Mouse (Mus musculus): Measurements from ENCODE around the gene Creld2.

Creld2 gene

DNA sequence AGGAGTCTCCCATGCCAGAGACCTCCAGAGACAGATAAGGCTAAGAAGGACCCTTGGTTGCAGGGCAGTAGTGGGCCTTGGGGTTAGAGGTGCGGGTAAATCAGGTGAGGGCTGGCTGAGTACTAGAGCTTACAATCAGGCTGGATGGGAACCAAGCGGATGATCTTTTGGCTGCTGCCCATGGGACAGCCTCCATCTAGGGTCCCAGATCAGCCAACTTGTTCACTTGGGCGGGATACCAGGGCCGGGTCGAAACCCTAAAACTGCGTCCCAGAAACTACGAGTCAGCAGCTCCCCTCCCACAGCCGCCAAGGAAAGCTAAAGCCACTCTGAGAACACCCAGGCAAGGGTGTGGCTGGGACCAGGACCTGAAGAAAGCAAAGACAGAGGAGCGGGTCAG lies 33.7 kb downstream of the Creld2 start:
- peak overlapping the region; percentile 13; the same call in 1 of the 2 replicates for H3K4me3 ChIP-seq (replicated peaks; ENCODE audit: low read length)
- TF ChIP-seq CTCF (conservative IDR thresholded peaks at IDR 0.05; ENCODE audit: low read length), result no peak
- TF ChIP-seq NANOG (IDR thresholded peaks at IDR 0.05; ENCODE audit: borderline replicate concordance, low read length), result no peak
- no peak for TF ChIP-seq POU5F1 (IDR thresholded peaks at IDR 0.05; ENCODE audit: borderline replicate concordance, low read length)

DNA sequence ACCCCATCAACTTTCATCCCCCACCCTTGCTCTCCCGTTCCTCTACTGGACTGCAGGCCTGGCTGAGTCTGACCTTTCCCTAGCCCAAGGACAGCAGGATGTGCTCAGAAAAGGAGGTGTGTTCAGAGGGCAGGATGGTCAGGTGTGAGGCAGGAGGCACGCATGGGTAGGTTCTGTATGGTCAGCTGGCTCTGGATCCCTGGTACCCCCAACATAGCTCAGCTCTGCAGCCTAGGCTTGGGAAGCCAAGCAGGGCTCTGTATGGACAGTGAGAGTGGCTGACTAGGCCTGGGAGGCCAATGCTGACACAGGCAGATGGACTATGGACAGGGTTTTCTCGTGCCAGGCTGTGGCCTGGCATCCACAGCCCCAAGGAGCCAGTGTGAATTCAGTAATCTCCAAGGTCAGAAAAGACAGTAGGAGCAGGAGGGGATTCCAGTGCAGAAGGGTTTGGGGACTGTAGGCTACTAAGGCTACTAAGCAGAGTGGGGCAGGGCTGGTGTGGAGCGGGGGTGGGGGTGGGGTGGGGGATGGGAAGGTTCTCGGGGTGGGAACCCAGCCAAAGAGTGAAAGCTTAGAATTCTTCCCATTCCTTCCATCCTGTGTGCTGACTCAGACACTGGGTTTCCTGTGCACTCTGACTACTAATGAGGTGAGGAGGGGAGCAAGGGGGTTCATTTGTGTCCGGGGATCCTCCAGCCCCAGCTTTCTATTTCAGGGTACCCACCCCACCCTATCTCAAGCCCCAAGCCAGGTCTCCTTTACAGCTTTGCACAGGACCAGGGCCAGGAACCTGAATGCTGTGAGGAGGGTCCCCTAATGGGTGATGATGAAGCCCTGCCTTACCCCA lies 34.9 kb downstream of the Creld2 start:
- no peaks in the 10 kb centered on the region for H3K27me3 ChIP-seq (ENCODE audit: insufficient read depth, low read length)
- H3K4me3 ChIP-seq (replicated peaks; ENCODE audit: low read length), result peak overlapping the region; percentile 60
- TF ChIP-seq CTCF (conservative IDR thresholded peaks at IDR 0.05; ENCODE audit: low read length) (no peak), POU5F1 (IDR thresholded peaks at IDR 0.05; ENCODE audit: borderline replicate concordance, low read length) (no peak), NANOG (IDR thresholded peaks at IDR 0.05; ENCODE audit: borderline replicate concordance, low read length) (no peak)
- no peaks in the 10 kb centered on the region for H3K36me3 ChIP-seq (ENCODE audit: insufficient read depth, low read length)
- no peaks in the 10 kb centered on the region for H3K9me3 ChIP-seq (ENCODE audit: low read length)
- H3K4me1 ChIP-seq (replicated peaks; ENCODE audit: low read depth, low read length), result peaks cover 90% of the 10 kb centered on the region

More for the DNA sequence above, 33.7 kb downstream of the Creld2 start:
- Histone ChIP-seq H3K9me3 (ENCODE audit: low read length) (no peaks in the 10 kb centered on the region), H3K4me1 (replicated peaks; ENCODE audit: low read depth, low read length) (peaks cover 79% of the 10 kb centered on the region), H3K36me3 (ENCODE audit: insufficient read depth, low read length) (no peaks in the 10 kb centered on the region), H3K27me3 (ENCODE audit: insufficient read depth, low read length) (no peaks in the 10 kb centered on the region)

DNA sequence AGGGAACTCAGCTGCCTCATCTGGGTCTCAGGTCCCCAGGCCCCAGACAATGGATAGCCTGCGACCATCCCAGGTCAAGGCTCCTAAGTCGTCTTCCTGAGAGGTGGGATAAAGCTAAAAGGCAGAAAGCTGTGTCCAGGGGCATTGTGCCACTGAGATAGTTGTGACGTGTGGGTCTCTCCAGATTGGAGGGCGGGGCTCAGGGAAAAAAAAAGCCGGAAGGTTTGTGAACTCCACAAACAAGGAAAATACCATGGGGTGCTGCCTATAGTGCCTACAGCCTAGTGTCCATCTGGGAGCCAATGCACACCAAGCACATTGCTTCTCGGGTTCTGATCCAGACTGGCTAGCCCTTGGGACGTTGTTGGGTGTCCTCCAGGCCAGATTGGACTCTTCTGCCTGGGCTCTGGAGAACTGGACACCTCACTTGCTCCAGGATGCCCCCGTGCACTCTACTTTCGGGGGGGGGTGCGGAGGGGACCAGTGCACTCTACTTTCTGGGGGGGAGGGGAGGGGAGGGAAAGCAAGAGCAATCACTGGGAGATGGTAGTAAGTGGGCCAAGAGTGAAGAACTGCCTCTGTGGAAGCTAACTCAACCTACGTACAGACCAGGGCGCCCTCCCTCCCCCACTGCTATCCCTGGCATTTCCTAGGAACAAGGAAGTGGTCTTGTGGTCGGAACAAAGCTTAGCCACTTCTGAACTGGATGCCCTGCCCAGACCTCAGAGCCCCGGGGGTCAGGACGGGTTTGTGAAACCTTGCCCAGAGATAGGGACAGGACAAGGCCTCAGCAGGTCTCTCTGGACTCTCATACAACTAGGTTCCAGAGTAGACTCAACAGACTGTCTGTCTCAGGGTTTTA lies 35.8 kb downstream of the Creld2 start:
- Histone ChIP-seq H3K27me3 (ENCODE audit: insufficient read depth, low read length) (no peaks in the 10 kb centered on the region), H3K36me3 (ENCODE audit: insufficient read depth, low read length) (no peaks in the 10 kb centered on the region), H3K9me3 (ENCODE audit: low read length) (no peaks in the 10 kb centered on the region), H3K4me3 (replicated peaks; ENCODE audit: low read length) (peak overlapping the region; percentile 60), H3K4me1 (replicated peaks; ENCODE audit: low read depth, low read length) (peaks cover 95% of the 10 kb centered on the region)
- TF ChIP-seq POU5F1 (IDR thresholded peaks at IDR 0.05; ENCODE audit: borderline replicate concordance, low read length) (no peak), NANOG (IDR thresholded peaks at IDR 0.05; ENCODE audit: borderline replicate concordance, low read length) (no peak), CTCF (conservative IDR thresholded peaks at IDR 0.05; ENCODE audit: low read length) (no peak)

DNA sequence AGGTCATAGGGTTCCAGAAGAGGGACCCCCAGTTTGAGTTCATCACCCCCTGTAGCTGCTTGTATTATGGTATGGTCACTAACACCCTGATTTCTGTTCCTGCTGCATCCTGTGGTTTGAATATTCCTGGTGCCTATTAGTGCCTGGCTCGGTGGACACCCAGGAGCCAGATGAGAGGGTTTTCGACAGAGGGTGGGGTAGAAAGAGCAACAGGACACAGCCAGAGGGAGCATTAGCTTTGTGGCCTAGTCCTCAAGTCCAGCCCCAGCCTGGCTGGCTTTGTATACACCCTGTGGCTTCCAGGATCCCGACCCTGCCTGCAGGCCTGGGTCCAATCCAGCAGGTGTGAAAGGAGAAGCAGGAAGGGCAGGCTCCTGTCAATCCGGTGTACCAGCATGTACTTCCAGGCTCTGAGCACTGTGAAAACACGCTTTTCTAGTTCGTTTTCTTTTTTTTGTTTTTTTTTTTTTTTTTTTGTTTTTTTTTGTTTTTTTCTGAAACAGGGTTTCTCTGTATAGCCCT lies 36.5 kb downstream of the Creld2 start:
- Histone ChIP-seq H3K4me3 (replicated peaks; ENCODE audit: low read length) (peak overlapping the region; percentile 60), H3K27me3 (ENCODE audit: insufficient read depth, low read length) (no peaks in the 10 kb centered on the region), H3K36me3 (ENCODE audit: insufficient read depth, low read length) (no peaks in the 10 kb centered on the region), H3K9me3 (ENCODE audit: low read length) (no peaks in the 10 kb centered on the region), H3K4me1 (replicated peaks; ENCODE audit: low read depth, low read length) (peaks cover 95% of the 10 kb centered on the region)
- TF ChIP-seq NANOG (IDR thresholded peaks at IDR 0.05; ENCODE audit: borderline replicate concordance, low read length), result no peak
- TF ChIP-seq POU5F1 (IDR thresholded peaks at IDR 0.05; ENCODE audit: borderline replicate concordance, low read length), result no peak
- no peak for TF ChIP-seq CTCF (conservative IDR thresholded peaks at IDR 0.05; ENCODE audit: low read length)

DNA sequence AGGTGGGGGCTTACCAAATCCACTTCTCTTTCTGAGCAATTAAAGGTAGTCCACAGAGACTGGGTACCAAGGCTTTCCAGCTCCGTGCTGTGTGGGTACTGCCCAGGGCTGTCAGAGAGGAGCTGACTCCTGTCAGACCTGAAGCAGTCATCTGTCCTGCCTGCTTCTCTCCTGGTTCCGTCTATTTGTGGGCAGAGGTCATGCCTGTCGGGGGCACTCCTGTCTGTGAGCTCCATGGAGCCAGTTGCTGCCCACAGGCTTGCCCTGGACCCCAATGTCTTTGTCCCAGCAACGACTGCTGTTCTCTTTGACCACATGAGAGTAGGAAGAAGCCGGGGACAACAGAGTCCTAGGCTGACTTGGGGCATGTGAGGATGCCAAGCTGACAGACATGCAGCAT lies 37.2 kb downstream of the Creld2 start:
- TF ChIP-seq NANOG (IDR thresholded peaks at IDR 0.05; ENCODE audit: borderline replicate concordance, low read length) (no peak), CTCF (conservative IDR thresholded peaks at IDR 0.05; ENCODE audit: low read length) (no peak), POU5F1 (IDR thresholded peaks at IDR 0.05; ENCODE audit: borderline replicate concordance, low read length) (no peak)
- Histone ChIP-seq H3K4me1 (replicated peaks; ENCODE audit: low read depth, low read length) (peaks cover 96% of the 10 kb centered on the region), H3K4me3 (replicated peaks; ENCODE audit: low read length) (no peak overlapping the region), H3K9me3 (ENCODE audit: low read length) (no peaks in the 10 kb centered on the region), H3K27me3 (ENCODE audit: insufficient read depth, low read length) (no peaks in the 10 kb centered on the region), H3K36me3 (ENCODE audit: insufficient read depth, low read length) (no peaks in the 10 kb centered on the region)

DNA sequence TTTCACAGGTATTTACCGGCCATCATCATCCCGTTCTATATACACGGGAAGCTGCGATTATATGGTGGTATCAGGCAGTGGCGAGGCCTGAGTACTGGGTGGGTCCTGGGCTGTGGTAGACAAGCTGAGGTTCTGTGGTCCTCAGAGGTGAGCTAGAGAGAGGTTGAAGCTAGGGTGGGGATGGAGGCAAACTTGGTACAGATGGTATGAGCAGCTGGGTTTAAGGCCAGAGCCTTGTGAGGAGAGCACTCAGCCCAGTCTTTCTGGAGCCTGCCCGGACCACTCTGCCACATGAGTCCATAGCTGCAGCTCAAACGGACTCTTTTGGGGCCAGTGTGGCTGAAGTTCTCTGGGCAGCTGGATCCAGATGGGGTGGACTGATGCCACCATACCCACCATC lies 37.9 kb downstream of the Creld2 start:
- no peaks in the 10 kb centered on the region for H3K27me3 ChIP-seq (ENCODE audit: insufficient read depth, low read length)
- no peaks in the 10 kb centered on the region for H3K9me3 ChIP-seq (ENCODE audit: low read length)
- peaks cover 89% of the 10 kb centered on the region for H3K4me1 ChIP-seq (replicated peaks; ENCODE audit: low read depth, low read length)
- TF ChIP-seq POU5F1 (IDR thresholded peaks at IDR 0.05; ENCODE audit: borderline replicate concordance, low read length) (no peak), NANOG (IDR thresholded peaks at IDR 0.05; ENCODE audit: borderline replicate concordance, low read length) (no peak), CTCF (conservative IDR thresholded peaks at IDR 0.05; ENCODE audit: low read length) (no peak)
- H3K36me3 ChIP-seq (ENCODE audit: insufficient read depth, low read length), result no peaks in the 10 kb centered on the region
- H3K4me3 ChIP-seq (replicated peaks; ENCODE audit: low read length), result no peak overlapping the region

DNA sequence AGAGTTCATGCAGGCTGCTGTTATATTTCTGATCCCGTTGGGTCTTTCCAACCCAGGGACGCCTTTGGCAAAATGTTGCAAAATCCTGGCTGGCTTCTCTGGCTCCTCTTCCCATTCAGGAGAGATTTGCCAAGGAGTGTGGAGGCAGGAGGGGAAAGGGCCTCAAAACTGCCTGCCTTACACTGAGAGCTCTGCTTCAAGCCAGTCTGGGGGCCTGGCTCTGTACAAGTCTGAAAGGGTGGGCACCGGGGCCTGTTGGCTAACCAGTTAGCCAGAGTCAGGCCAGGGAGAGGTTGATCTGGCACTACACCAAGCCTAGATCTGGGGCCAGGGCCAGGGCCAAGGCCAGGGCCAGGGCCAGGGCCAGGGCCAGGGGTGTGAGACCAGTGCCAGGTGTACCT lies 38.7 kb downstream of the Creld2 start:
- no peak overlapping the region for H3K4me3 ChIP-seq (replicated peaks; ENCODE audit: low read length)
- peaks cover 81% of the 10 kb centered on the region for H3K4me1 ChIP-seq (replicated peaks; ENCODE audit: low read depth, low read length)
- H3K9me3 ChIP-seq (ENCODE audit: low read length), result no peaks in the 10 kb centered on the region
- H3K27me3 ChIP-seq (ENCODE audit: insufficient read depth, low read length), result no peaks in the 10 kb centered on the region
- TF ChIP-seq CTCF (conservative IDR thresholded peaks at IDR 0.05; ENCODE audit: low read length), result no peak
- no peak for TF ChIP-seq NANOG (IDR thresholded peaks at IDR 0.05; ENCODE audit: borderline replicate concordance, low read length)
- no peak for TF ChIP-seq POU5F1 (IDR thresholded peaks at IDR 0.05; ENCODE audit: borderline replicate concordance, low read length)
- H3K36me3 ChIP-seq (ENCODE audit: insufficient read depth, low read length), result peaks cover under 1% of the 10 kb centered on the region; the same call in 1 of the 2 replicates

DNA sequence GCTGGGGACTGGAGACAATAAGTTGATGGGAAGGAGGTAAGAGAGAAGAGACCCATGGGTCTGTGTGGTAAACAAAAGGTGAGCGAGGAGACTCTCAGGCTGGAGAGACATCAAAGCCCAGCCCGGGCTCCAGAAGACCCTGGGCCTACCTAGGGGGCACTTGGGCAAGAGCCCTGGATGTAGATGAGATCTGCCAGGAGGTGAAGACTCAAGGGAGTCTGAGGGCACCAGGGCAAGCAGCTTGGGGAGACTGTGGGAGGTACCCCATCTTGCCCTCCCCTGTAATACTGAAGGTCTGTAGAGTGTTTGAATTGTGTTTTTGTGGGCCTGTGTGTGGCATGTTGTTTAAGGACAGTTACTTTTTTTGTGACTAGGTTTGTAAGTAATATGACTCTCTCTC lies 39.3 kb downstream of the Creld2 start:
- H3K9me3 ChIP-seq (ENCODE audit: low read length), result no peaks in the 10 kb centered on the region
- no peak overlapping the region for H3K4me3 ChIP-seq (replicated peaks; ENCODE audit: low read length)
- H3K36me3 ChIP-seq (ENCODE audit: insufficient read depth, low read length), result peaks cover 3% of the 10 kb centered on the region; the same call in 1 of the 2 replicates
- H3K4me1 ChIP-seq (replicated peaks; ENCODE audit: low read depth, low read length), result peaks cover 76% of the 10 kb centered on the region
- TF ChIP-seq POU5F1 (IDR thresholded peaks at IDR 0.05; ENCODE audit: borderline replicate concordance, low read length), result no peak
- TF ChIP-seq CTCF (conservative IDR thresholded peaks at IDR 0.05; ENCODE audit: low read length), result no peak
- no peak for TF ChIP-seq NANOG (IDR thresholded peaks at IDR 0.05; ENCODE audit: borderline replicate concordance, low read length)
- no peaks in the 10 kb centered on the region for H3K27me3 ChIP-seq (ENCODE audit: insufficient read depth, low read length)
